Mouse (Mus musculus): ENCODE data around the gene Rplp0. TPM values are rescaled to one million over a fixed set of nuclear protein-coding genes. Genes with fewer than 3 reads are reported as not detected.
"Not testable (repeated sequence)": the region's sequence is repeated elsewhere in the genome, so short reads cannot be mapped to it uniquely, and the experiment has no call there.

Rplp0 gene
- polyA plus RNA-seq, 1 experiment, result 2,538 TPM

- Histone ChIP-seq H3K36me3 (replicated peaks; ENCODE audit: low read length) (peaks cover 29% of the 10 kb centered on the region), H3K27me3 (replicated peaks) (no peaks in the 10 kb centered on the region), H3K4me3 (replicated peaks) (peak overlapping the region; percentile 7), H3K4me1 (peaks cover 83% of the 10 kb centered on the region), H3K9me3 (no peaks in the 10 kb centered on the region)
- TF ChIP-seq GATA1 (IDR thresholded peaks at IDR 0.05; ENCODE audit: borderline replicate concordance, low read length) (no peak), FLI1 (IDR thresholded peaks at IDR 0.05; ENCODE audit: low read length) (no peak)
These were observed 41.8 kb upstream of the Rplp0 start for GRCm38 (mm10) chr5:115517501-115517900.

GRCm38 (mm10) chr5:115518214-115518613 lies 41.1 kb upstream of the Rplp0 start:
- not testable (repeated sequence) for H3K9me3 ChIP-seq; H3K27me3 ChIP-seq (replicated peaks); H3K4me3 ChIP-seq (replicated peaks)
- peaks cover 85% of the 10 kb centered on the region for H3K4me1 ChIP-seq
- peaks cover 23% of the 10 kb centered on the region for H3K36me3 ChIP-seq (replicated peaks; ENCODE audit: low read length)

GRCm38 (mm10) chr5:115520325-115520869 lies 38.9 kb upstream of the Rplp0 start:
- peaks cover 85% of the 10 kb centered on the region for H3K4me1 ChIP-seq

GRCm38 (mm10) chr5:115521553-115522461 lies 37.5 kb upstream of the Rplp0 start:
- Histone ChIP-seq H3K27me3 (replicated peaks) (no peaks in the 10 kb centered on the region), H3K4me1 (peaks cover 85% of the 10 kb centered on the region), H3K9me3 (no peaks in the 10 kb centered on the region), H3K36me3 (replicated peaks; ENCODE audit: low read length) (peaks cover 44% of the 10 kb centered on the region), H3K4me3 (replicated peaks) (peak overlapping the region; percentile 92)
- TF ChIP-seq GATA1 (IDR thresholded peaks at IDR 0.05; ENCODE audit: borderline replicate concordance, low read length) (no peak), FLI1 (IDR thresholded peaks at IDR 0.05; ENCODE audit: low read length) (no peak)

More at GRCm38 (mm10) chr5:115520325-115520869, 38.9 kb upstream of the Rplp0 start:
- TF ChIP-seq FLI1 (IDR thresholded peaks at IDR 0.05; ENCODE audit: low read length) (no peak), GATA1 (IDR thresholded peaks at IDR 0.05; ENCODE audit: borderline replicate concordance, low read length) (no peak)
- Histone ChIP-seq H3K9me3 (no peaks in the 10 kb centered on the region), H3K4me3 (replicated peaks) (peak overlapping the region; percentile 80), H3K27me3 (replicated peaks) (no peaks in the 10 kb centered on the region), H3K36me3 (replicated peaks; ENCODE audit: low read length) (peaks cover 30% of the 10 kb centered on the region)

- Histone ChIP-seq H3K4me1 (peaks cover 83% of the 10 kb centered on the region), H3K27me3 (replicated peaks) (no peaks in the 10 kb centered on the region), H3K4me3 (replicated peaks) (peak overlapping the region; percentile 35), H3K9me3 (no peaks in the 10 kb centered on the region), H3K36me3 (replicated peaks; ENCODE audit: low read length) (peaks cover 47% of the 10 kb centered on the region)
- TF ChIP-seq GATA1 (IDR thresholded peaks at IDR 0.05; ENCODE audit: borderline replicate concordance, low read length), result no peak
- no peak for TF ChIP-seq FLI1 (IDR thresholded peaks at IDR 0.05; ENCODE audit: low read length)
These were observed 36.7 kb upstream of the Rplp0 start for GRCm38 (mm10) chr5:115522531-115522930.

- Histone ChIP-seq H3K4me1 (peaks cover 85% of the 10 kb centered on the region), H3K9me3 (no peaks in the 10 kb centered on the region)
- TF ChIP-seq GATA1 (IDR thresholded peaks at IDR 0.05; ENCODE audit: borderline replicate concordance, low read length), result no peak
- TF ChIP-seq FLI1 (IDR thresholded peaks at IDR 0.05; ENCODE audit: low read length), result no peak
These were observed 36.2 kb upstream of the Rplp0 start for GRCm38 (mm10) chr5:115522981-115523499.

GRCm38 (mm10) chr5:115523971-115524370 lies 35.3 kb upstream of the Rplp0 start:
- H3K36me3 ChIP-seq (replicated peaks; ENCODE audit: low read length), result peaks cover 51% of the 10 kb centered on the region
- TF ChIP-seq FLI1 (IDR thresholded peaks at IDR 0.05; ENCODE audit: low read length), result no peak
- TF ChIP-seq GATA1 (IDR thresholded peaks at IDR 0.05; ENCODE audit: borderline replicate concordance, low read length), result no peak
- H3K27me3 ChIP-seq (replicated peaks), result no peaks in the 10 kb centered on the region
- H3K4me1 ChIP-seq, result peaks cover 93% of the 10 kb centered on the region
- no peaks in the 10 kb centered on the region for H3K9me3 ChIP-seq
- peak overlapping the region; percentile 84 for H3K4me3 ChIP-seq (replicated peaks)

More at GRCm38 (mm10) chr5:115522981-115523499, 36.2 kb upstream of the Rplp0 start:
- H3K27me3 ChIP-seq (replicated peaks), result no peaks in the 10 kb centered on the region
- H3K36me3 ChIP-seq (replicated peaks; ENCODE audit: low read length), result peaks cover 49% of the 10 kb centered on the region
- no peak overlapping the region for H3K4me3 ChIP-seq (replicated peaks)

- Histone ChIP-seq H3K27me3 (replicated peaks) (no peaks in the 10 kb centered on the region), H3K36me3 (replicated peaks; ENCODE audit: low read length) (peaks cover 46% of the 10 kb centered on the region), H3K9me3 (no peaks in the 10 kb centered on the region), H3K4me1 (peaks cover 93% of the 10 kb centered on the region), H3K4me3 (replicated peaks) (peak overlapping the region; percentile 77)
- TF ChIP-seq GATA1 (IDR thresholded peaks at IDR 0.05; ENCODE audit: borderline replicate concordance, low read length) (no peak), FLI1 (IDR thresholded peaks at IDR 0.05; ENCODE audit: low read length) (no peak)
These were observed 34.8 kb upstream of the Rplp0 start for GRCm38 (mm10) chr5:115524471-115524870.

GRCm38 (mm10) chr5:115525416-115525815 lies 33.9 kb upstream of the Rplp0 start:
- Histone ChIP-seq H3K27me3 (replicated peaks) (no peaks in the 10 kb centered on the region), H3K4me3 (replicated peaks) (no peak overlapping the region), H3K9me3 (no peaks in the 10 kb centered on the region), H3K36me3 (replicated peaks; ENCODE audit: low read length) (peaks cover 46% of the 10 kb centered on the region), H3K4me1 (peaks cover 96% of the 10 kb centered on the region)
- no peak for TF ChIP-seq FLI1 (IDR thresholded peaks at IDR 0.05; ENCODE audit: low read length)
- no peak for TF ChIP-seq GATA1 (IDR thresholded peaks at IDR 0.05; ENCODE audit: borderline replicate concordance, low read length)

- H3K9me3 ChIP-seq, result no peaks in the 10 kb centered on the region
- TF ChIP-seq FLI1 (IDR thresholded peaks at IDR 0.05; ENCODE audit: low read length) (no peak), GATA1 (IDR thresholded peaks at IDR 0.05; ENCODE audit: borderline replicate concordance, low read length) (no peak)
- H3K27me3 ChIP-seq (replicated peaks), result no peaks in the 10 kb centered on the region
- no peak overlapping the region for H3K4me3 ChIP-seq (replicated peaks)
- peaks cover 96% of the 10 kb centered on the region for H3K4me1 ChIP-seq
- H3K36me3 ChIP-seq (replicated peaks; ENCODE audit: low read length), result peaks cover 44% of the 10 kb centered on the region
These were observed 33.3 kb upstream of the Rplp0 start for GRCm38 (mm10) chr5:115525943-115526342.
